Mouse (Mus musculus): ENCODE measurements around the gene 5830473C10Rik.
A peak's percentile ranks its signal among the peaks of the same experiment; 100 is the strongest.

5830473C10Rik gene

DNA sequence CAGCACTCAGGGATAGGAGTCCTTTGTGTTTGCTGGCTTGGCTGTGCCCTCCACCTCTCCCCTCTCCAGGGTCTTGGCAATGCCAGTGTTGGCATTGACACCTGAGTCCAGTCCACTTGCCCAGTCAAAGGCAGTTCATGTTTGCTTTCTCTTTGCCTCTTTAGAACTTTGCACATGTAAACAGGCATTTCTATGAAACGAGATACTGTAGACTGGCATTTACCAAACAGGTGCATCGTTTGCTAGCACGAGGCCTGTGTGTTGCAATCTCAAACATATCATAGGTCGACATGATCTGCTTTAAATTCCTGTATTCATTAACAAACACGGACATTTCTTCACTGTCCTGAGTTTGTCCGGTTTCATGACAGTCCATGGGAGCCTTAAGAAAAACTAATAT, at the start of gene 5830473C10Rik:
TSS of gene 5830473C10Rik (plus strand) at position 365 of the 400 bp plus-strand sequence.
- DNase-seq = no peak

DNA sequence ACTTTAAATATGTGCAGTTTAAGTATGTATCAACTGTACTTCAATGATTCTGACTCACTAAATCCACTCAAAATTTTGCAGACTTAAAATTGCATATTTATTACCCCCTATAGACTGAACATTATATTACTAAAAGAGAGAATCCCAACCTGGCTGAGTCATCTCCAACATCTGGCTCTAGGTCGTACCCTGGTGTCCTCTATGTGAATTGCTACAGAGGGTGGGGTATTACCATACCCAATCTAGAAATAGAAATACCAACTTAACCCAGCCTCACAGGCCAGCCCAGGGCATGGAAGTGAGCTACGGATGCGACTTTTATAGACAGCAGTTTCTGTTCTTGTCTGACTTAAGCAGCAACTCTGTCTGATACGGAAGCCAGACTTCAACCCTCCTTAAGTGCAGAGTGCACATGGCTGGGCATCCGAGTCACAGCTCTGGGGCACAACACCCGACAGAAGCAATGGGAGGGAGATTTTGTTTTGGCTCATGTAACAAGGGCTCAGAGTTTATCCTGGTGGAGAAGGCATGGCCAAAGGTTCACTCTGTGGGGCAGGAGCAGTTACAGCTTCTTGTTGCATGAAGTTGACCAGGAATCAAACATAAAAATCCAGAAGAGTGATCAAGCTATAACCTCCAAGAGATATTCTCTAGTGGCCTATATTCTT, 48.5 kb upstream of the 5830473C10Rik start:
- DNase-seq = no peak

DNA sequence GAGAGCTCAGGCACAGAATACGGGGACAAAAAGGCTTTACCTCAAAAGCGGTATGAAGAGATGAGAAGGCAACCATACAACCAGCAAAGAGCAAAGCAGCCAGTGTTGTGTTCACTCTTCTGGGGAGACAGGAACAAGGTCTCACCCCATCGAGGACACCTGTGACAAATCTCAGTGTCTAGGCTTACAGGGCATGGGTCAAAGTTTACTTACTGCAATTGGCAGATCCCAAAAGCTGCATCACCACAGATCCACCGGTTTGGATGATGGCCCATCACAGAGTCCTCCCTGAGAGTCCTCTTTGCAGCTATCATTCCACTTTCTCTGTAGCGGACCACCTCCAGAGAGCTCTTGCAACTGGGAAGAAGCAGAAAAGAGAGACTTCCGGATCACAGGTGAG, 45.3 kb upstream of the 5830473C10Rik start:
- DNase-seq = no peak

DNA sequence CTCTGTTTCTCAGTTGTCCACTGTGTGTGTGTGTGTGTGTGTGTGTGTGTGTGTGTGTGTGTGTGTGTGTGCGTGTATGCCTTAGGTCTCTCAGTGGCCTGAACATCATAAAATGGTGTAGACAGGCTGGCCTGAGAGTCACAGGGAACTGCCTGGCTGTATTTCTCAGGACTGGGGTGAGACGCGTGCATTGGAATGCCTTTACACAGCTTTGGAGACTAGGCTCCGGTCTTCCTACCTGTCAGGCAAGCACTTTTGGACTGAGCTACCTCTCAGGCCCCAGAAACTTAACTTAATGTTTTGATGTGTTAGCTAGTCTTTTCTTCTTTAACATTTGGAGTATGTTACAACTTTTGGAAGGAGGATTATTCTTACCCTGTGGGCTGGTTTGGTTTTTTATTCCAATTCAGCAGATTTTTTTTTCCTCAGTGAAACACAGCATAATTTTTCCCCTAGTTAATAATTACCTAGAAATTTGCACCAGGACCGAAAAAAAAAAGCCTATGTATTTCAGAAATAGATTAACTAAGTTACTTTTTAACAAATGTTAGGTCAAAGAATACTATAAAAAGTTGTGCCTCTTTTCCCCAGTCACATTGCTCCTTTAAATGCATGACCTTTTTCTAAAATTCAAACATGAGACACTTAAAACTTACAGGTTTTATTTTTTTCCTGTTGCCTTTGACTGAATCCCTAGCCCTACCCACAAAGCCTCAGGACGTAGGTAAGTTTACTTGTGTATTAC, 42.4 kb upstream of the 5830473C10Rik start, which contains the start of gene Afm:
TSS of gene Afm (plus strand) at position 577 of the 745 bp plus-strand sequence.
- DNase-seq = no peak

DNA sequence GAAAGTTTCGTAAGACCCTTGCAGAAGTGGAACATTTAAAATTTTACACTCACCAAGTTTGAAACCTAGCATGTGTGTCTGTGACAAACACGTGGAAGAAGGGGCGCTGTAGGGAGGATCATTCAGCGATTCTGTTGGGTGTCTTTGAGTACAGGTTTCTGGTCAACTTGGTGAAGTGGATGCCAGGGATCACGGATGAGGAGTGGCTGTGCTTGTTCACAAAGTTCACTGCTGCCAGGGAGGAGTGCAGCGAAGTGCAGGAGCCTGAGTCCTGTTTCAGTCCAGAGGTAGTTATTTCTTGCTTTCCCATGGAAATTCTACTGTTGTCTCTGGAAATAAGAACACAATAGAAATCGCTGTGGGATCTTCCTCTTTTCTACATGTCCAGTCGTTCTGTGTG, 9.7 kb upstream of the 5830473C10Rik start:
- no peak for DNase-seq

DNA sequence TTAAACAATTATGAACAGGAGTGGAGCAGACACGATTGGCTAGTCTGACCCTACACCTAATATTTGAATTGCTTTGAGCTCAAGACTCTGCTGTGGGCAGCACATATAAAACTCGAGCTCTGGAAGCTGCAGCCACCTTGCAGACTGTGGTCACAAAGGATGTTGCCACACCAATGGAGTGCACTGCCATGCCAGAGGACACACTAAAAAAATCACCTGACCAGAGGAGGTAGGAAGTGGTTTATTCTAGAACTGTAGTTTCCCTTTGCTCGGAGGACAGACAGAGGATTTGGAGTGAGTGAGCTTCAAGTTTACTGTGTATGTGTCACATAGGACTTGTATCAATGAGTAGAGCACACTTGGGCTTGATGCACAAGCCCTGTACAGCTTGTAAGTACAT, 4.9 kb upstream of the 5830473C10Rik start:
- no peak for DNase-seq

DNA sequence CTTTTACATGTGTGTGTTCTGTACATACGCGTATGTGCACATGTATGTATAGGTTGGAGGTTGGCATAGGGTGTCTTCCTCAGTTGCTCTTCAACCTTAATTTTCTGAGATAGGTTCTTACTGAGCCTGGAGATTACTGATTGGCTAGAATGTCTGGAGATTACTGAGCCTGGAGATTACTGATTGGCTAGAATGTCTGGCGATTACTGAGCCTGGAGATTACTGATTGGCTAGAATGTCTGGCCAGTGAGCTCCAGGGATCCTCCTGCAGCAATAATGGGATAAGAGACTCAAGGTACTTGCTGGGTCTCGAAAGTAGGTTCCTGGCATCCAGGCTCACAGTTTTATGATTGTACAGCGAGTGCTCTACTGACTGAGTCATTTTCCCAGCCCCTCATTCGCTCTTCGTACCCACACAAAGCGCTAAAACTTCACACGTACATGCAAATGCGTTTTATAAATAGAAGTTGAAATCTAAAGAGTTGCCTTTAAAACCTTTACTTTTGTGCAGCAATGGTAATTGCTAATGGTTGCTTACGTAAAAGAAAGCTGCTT, 891 bp downstream of the 5830473C10Rik start:
- no peak for DNase-seq

DNA sequence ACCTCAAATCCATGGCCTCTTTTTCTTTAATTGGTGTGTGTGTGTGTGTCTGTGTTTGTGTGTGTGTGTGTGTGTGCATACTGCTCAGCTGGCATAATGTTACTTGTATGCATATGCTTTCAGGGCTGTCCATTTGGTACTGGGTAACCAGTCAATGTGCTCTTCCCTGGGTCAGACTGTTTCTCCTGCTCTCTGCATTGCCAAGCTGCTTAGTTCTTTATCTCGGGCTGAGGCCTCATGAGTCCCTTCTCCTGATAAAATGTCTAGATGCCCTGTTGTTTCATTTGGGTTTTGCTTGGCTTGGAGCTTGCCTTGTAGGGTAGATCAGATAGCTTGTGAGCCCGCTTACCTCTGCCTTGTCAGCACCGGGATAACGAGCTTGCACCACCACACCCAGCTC, 2.0 kb downstream of the 5830473C10Rik start:
- DNase-seq = no peak

DNA sequence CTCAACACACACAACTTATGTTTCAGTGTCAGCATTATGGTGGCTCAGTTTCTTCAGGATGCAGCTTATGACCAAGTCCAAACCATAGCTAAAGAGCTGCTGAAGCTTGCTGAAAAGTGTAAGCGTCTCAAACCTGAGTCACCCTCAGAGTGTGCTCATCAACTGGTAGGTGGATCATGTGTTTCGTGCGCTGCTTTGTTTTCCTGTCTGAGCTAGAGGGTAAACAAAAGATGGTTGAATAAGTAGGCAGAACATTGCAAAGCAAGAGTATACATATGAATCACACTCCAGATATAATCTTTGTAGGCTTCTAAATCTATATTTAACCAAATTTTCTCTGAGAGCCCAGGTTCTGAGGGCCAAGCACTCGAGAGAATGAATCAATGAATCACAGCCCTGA, 3.3 kb downstream of the 5830473C10Rik start:
- DNase-seq = no peak

DNA sequence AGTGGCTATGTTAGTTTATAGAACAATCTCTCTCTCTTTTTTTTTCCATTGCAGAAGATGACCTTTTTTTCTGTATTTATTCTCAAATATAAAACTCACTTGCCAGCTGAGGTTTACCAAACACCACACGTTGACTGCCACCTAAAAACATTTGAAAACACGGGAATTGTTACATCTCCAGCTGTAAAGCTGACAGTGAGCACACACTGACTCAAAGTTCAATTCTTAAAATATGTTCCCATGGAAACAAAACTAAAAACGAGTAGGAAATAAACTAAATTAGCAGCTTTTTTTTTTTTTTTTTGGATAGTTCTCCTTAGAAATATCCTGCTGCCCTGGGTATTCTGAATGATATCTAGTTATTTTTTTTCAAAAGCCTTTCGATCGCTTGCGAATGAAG, 4.3 kb downstream of the 5830473C10Rik start:
- DNase-seq = no peak

DNA sequence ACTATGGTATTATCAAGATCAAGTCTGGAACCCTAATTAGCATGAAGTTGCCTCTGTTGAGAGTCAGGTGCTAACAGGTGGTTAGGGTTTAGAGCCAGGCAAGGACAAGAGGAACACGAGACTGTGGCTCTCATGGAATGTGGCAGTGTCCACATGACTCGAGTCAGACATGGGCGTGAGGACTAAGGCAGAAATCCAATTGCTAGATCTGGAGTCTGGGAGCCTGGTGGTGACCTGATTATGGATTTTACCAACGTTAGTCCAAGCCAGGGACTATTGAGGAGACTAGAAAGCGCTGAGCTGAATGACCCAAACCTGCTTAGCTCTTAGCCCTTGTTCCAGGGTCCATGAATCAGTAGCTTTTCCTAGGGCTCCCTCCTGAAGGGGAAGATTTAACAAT, 6.9 kb downstream of the 5830473C10Rik start:
- no peak for DNase-seq

DNA sequence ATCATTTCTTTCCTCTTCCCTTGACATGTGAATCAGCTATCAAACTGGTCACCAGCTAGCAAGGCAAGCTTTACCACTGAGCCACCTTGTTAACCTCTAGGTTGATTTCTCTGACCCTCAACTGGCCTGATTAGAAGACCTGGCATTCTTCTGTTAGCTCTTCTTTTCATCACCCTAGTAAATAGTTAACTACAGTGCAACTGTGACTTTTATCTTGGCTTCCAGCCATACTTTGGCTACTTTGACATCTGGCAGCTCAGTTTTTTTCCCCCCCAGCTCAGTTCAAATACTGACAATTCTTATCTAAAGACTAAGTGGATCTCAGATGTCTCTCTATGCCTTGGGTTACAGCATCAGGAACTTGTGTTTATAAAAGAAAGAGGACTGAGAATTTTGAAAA, 7.4 kb downstream of the 5830473C10Rik start:
- no peak for DNase-seq

DNA sequence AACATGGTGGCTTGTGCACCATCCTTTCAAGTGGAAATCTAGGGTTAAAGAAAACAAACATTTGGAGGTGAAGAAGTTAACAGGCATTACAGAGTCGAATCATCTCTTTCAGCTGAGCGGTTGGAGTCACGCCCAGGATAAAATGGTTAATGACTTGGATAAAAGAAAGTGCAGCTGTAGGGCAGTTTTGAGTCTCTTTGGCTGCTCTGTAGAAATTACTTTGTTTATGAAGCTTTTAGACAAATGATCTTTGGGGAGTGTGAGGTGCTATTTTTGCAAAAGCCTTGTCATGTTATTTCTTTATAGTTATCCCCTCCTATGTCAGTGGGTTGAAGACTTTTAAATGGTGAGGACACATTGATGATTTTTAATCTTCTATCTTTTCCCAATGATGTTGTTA, 10.3 kb downstream of the 5830473C10Rik start:
- no peak for DNase-seq

DNA sequence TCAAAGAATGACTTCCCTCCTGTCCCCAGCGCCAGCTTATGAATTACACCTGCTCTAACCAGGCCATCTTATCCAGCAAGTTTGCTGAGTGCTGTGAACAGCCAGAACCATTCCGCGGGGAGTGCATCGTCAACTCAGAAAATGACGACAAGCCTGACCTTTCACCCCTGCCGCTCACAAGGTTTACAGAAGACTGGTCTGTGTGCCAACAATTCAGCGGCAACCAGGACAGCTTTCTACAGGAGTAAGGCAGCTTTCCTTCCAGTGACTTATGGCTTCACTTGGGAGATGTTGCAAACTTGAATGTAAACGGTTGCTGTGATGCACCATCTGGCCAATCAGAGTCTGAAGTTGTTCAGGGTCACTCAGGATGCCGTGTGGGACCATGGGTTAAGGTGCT, 16.8 kb downstream of the 5830473C10Rik start:
- DNase-seq = no peak

DNA sequence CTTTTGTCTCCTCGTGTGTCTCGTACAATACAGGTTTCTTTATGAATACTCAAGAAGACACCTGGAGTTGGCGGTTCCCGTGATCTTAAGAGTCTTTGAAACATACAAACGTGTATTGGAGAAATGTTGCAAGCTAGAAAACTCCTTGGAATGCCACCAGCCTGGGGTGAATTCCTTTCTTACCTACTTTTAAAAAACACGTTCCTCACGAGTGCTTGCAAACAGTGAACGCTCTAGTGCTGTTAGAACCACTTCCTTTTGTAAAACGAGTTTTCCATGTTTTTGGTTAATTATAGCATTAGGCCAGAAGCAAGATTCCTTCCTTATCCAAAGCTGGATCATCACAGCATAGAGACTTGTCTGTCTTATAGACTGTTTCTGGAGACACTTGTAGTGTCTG, 18.6 kb downstream of the 5830473C10Rik start:
- DNase-seq = no peak

DNA sequence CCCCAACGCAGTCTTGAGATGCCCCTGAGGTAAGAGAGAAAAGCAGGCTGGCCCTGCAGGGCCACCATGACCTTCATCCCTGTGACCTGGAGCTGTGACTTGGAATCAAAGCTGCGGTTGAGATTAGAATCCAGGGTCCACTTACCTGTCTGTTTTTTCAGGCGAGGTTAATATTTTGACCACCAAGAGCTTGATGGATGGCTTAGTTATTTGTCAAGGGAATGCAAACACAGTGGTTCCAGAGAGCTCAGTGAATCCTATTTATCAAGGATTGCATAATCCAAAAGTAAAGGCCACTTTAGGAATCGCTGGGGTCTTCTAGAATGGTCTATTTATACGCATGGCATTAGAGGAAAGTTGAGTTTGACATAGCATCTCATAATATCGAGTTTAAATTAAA, 21.3 kb downstream of the 5830473C10Rik start:
- DNase-seq = no peak

DNA sequence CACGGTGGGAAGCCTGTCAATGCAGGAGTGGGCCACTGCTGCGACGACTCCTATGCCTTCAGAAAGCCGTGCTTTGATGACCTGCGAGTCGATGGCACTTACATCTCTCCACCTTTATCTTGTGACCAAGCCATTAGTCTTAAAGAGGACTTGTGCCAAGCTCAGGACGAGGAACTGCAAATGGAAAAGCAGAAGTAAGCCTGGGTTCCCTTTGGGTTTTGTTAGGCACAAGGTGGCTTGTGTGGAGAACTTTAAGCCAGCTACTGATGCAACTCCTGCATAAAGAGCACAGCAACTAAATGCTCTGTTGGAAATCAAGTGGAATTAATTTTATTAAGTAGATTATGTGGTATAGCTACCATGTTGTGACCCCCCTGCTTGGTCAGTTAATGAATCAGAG, 23.9 kb downstream of the 5830473C10Rik start:
- no peak for DNase-seq

DNA sequence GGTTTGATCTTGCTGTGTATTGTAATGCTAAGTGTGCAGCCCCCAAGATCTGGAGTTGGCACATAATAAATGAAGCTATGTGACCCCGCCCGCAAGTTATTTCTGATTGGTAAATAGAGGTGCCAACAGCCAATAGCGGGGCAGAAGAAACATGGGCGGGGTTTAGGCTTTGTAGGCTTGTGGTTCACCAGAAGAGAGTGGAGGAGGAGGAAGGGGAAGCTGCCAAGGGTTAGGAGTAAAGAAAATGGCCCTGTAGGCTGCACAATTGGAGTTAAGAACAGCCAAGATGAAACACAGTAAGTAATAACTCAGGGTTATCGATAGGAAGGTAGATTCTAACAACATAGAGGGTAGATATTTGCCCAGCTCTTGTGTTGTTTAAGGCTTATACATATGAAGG, 25.6 kb downstream of the 5830473C10Rik start:
- DNase-seq = no peak

DNA sequence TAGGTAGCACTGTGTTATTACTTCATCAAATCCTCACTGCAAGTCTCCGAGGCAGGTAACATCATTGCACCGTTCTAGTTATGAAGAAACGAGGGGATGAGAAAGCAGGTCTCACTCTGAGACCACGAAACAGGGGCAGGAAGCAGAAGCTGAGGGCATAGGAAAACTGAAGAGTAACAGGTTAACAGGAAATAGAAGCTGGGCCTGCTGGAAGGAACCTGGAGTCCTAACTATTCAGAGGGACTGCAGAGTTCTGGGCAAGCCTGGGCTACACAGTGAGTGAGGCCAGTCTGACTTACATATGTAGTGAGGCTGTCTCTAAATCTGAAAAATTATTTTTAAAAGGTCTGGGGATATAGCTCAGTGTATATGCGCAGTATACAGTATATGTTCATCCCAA, 27.2 kb downstream of the 5830473C10Rik start:
- DNase-seq = no peak

DNA sequence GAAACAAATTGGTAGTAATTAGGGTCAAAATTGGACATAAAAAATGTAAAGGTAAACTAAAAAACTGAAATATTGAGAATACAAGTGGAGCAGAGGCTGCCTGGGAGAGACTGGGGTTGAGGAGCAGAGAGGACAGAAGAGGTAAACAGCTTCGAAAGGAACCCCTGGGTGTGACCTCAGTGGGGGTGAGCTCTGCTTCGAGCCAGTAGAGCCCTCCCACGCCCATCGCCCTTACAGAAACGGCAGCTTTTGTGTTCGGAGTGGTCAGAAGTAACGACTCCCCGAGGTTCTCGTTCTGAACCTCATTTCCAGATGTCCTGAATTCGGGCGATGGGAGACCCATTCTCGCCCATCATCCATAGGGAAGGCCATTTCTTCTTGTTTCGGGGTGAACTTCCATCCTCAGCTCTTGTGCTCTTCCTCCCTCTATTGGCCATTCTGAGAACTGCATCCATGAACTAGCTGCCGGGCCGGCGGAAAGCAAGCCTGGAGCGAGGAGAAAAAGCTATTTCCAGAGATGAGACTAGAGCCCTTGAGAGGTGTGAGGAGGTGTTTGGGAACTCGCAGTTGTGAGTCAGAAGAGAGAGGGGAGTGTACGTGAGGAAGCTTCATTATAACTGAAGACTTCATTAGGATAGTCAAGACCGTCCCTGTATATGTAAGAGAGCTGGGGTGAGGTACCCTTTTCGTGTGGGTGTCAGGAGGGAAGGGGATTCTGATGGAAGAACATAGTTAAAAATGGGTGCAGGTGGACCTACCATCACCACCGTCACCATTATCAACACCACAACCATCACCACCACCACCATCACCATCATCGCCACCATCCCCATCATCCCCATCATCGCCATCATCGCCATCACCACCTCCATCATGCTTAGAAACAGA, 28.0 kb downstream of the 5830473C10Rik start:
- DNase-seq = peak; percentile 47

DNA sequence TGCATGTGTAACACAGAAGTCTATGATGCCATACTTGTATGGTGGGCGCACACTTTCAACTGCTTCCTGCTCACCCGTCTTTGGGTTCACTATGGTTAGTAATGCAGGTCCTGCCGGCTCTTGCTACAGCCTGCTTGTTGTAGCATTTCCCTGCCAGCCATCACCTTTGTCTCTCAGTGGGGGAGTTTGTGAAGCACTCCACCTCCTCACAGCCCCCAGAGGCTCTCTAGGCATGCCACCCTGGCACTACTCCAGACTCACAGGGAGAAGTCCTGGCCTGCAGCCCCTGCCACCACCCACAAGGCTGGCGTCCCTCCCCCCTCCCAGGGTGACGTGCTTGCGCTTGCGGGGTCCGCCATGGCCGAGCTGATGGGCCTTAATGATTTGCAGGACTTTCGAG, 29.8 kb downstream of the 5830473C10Rik start:
- DNase-seq = no peak

DNA sequence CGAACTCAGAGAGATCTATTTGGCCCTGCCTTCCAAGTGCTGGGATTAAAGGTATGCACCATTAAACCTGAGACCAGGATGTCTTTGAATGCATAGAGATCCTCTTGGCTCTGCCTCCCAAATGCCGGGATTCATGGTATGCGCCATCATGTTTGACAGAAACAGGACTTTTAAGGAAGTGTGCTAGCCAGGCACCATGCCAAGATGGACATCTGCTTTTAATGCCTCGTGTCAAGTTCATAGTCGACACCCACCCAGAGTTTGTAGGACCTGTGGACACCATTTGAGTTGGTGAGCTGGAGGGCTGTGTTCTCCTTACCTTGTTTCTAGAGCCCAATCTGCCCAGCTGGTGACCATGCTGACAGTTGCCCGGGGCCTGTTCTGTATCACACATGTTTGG, 31.0 kb downstream of the 5830473C10Rik start:
- DNase-seq = no peak

DNA sequence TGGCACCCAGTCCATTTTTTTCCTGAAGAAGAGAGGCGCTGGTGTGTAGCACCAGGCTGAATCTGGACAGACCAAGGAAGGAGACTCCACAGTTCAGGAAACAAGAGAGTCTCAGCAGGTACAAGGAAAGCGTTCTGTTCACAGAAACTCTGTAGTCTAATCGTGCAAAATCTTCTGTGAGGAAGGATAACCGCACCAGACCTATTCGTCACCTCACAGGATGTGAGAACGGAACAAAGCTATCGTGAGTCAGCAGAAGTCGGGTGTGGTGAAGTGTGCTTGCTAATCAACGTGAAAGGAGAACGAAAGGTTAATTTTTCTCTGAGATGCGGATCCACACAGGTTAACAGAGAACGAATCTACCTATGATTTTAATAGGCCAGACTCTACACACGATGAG, 34.0 kb downstream of the 5830473C10Rik start:
- no peak for DNase-seq
